Mouse (Mus musculus) gastrocnemius, postnatal 25 days (tissue): Measurements from ENCODE around the gene Smok3b. TPM values are rescaled to one million over a fixed set of nuclear protein-coding genes. Genes with fewer than 3 reads are reported as not detected.

Source experiments
- DNase-seq: peaks from one replicate; pipeline ENCODE4 v3.0.0; 2022
- total RNA-seq, 2 experiments: library from RNA; stranded (reverse); gene quantifications; 1 replicate in 1 of 2; 2 replicates in 1 of 2; pipeline ENCODE4 v1.2.3; 2021

The Smok3b gene
- total RNA-seq, 2 experiments from 2014 or later, result not detected

DNA sequence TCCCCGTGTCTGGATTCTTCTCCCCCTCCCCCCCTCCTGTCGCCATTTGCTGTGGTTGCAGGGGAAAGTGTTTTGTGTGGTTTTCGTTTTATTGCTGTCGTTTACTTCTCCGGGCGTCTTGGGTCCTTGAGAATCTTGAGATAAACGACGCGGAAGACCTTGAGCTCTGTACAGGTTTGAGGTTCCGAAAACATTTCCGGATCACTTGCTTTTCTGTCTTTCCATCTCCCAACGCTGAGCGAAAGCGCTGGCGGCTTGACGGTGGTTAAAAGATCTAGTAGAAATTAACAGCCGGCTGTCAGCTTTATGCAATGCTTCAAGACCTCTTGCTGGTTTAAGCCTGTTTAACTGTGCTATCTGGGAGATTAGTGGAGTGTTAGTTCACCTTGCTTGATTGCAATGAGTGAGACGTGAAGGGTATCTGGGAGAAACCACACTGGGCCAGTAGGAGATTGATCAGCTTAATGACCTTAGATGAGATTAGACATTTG is 64.2 kb downstream of the Smok3b start:
- DNase-seq, result no peak

DNA sequence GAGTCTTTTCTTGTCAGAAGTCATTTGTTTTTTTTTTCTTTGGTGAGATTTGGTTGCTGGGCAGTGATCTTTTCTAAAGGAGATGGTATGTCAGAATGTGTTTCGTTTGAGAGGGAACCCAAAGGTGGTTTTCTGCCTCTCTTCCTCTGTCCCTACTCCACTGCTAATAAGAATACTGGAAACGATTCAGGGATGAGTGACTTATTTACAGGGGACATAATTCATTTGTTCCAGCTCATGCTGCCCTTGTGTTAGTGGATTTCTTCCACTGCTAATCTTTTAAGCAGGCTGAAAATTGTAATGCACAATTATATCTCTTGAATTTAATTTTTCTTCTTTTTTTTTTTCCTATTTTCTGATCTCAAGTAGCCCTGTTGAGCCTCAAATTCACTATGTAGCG is 65.6 kb downstream of the Smok3b start:
- DNase-seq, result no peak

DNA sequence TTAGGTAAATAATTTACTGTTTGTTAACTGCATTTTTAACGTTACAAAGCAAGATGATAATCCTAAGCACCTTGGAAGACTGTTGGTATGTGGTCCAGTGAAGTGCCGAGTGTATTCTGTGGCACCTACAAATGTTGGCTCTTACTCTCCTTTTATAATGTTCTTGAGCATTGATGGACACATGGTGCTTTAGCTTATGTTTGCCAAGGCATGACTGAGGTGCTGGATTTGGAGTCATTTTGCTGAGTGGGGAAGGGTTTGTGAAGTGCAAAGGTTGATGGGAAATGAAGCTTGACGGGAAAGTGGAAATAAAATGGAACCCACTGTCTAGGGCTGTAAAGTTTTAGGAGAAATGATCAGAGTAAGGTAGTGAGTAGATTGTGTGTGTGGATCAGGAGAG is 67.1 kb downstream of the Smok3b start:
- DNase-seq, result no peak

- no peak for DNase-seq
Observed at GRCm38 (mm10) chr5:138089108-138089551, 67.9 kb downstream of the Smok3b start.

DNA sequence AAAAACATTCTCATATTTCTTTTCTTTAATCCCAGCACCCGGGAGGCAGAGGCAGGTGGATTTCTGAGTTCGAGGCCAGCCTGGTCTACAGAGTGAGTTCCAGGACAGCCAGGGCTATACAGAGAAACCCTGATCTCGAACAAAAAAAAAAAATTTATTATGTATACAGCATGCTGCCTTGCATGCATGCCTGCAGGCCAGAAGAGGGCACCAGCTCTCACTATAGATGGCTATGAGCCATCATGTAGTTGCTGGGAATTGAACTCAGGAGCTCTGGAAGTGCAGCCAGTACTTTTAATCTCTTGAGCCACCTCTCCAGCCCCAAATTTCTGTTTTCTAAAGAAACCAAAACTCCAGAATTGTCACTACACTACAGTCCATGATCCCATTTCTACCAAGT is 69.0 kb downstream of the Smok3b start:
- no peak for DNase-seq

DNA sequence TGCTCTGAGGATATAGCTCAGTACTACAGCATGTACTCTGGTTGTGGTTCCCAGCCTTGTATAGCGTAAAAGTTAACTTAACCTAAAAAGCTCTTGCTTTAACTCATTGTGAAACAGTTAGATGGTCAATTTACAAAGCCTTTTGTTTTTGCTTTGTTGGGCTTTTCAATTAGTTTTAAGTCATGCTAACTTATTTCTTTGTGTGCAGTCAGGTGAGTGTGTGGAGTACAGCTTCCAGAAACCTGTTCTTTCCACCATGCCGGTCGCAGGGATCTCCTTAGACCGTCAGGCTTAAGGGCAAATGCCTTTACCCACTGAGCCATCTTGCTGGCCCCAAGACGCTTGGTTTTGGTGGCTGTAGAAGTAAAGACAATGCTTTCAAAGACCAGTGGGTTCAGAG is 69.5 kb downstream of the Smok3b start:
- DNase-seq, result no peak

DNA sequence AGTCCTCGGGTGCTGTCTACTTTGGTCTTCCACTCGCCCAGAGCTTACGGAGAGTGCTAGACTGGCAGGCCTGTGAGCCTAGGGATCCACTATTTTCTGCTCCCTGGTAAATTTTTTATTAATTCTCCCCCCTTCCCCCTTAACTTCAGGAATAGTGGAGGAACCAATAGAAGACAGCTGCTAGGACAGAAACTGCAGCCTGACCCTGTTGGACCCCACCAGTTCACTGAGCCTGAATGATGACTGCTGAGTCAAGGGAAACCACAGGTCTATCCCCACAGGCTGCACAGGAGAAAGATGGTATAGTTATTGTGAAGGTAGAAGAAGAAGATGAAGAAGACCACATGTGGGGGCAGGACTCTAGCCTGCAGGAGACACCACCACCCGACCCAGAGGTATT is 71.5 kb downstream of the Smok3b start:
- DNase-seq, result no peak

GRCm38 (mm10) chr5:138094474-138094873 is 73.2 kb downstream of the Smok3b start:
- no peak for DNase-seq

Other genes starting within 250 kb of the Smok3b start
- 1 to 10 TPM; 7.1 to 8.9 TPM for gene Ppp1r35, start 242.6 kb upstream of the Smok3b start, total RNA-seq
- 10 to 100 TPM; 14.7 to 20.1 TPM for gene Mepce, start 233.8 kb upstream of the Smok3b start, total RNA-seq
- gene Zcwpw1, start 233.6 kb upstream of the Smok3b start, total RNA-seq, result under 1 TPM in 1 of 2 experiments, not detected in 1; 0.35 TPM
- under 1 TPM; 0.13 to 0.40 TPM for gene Pilra, start 185.1 kb upstream of the Smok3b start, total RNA-seq
- under 1 TPM in 1 of 2 experiments, not detected in 1; 0.88 TPM for gene Pilrb1, start 163.3 kb upstream of the Smok3b start, total RNA-seq
- gene Pilrb2, start 149.6 kb upstream of the Smok3b start, total RNA-seq, result under 1 TPM; 0.28 to 0.54 TPM
- gene Cyp3a13, start 99.8 kb upstream of the Smok3b start, total RNA-seq, result under 1 TPM in 1 of 2 experiments, not detected in 1; 0.08 TPM
- 1 to 10 TPM; 1.2 to 1.6 TPM for gene Gjc3, start 58.3 kb upstream of the Smok3b start, total RNA-seq
- gene Azgp1, start 39.9 kb upstream of the Smok3b start, total RNA-seq, result not detected
- gene Smok3a, start 168 bp upstream of the Smok3b start, total RNA-seq, result not detected
- not detected for gene Smok3c, start 31.8 kb downstream of the Smok3b start, total RNA-seq
- gene Zkscan1, start 63.7 kb downstream of the Smok3b start, total RNA-seq, result 1 to 10 TPM; 8.4 to 9.1 TPM
- gene Zscan21, start 95.5 kb downstream of the Smok3b start, total RNA-seq, result 10 to 100 TPM; 11.0 to 11.9 TPM
- gene Zfp113, start 134.3 kb downstream of the Smok3b start, total RNA-seq, result 1 to 10 TPM; 4.0 to 4.4 TPM
- gene Cops6, start 139.6 kb downstream of the Smok3b start, total RNA-seq, result 10 to 100 TPM; 93.9 to 95.7 TPM
- 1 to 10 TPM; 5.8 to 7.8 TPM for gene Ap4m1, start 150.6 kb downstream of the Smok3b start, total RNA-seq
- 10 to 100 TPM in 1 of 2 experiments, 1 to 10 TPM in 1; 8.9 to 10.3 TPM for gene Mcm7, start 151.0 kb downstream of the Smok3b start, total RNA-seq
- gene Taf6, start 166.0 kb downstream of the Smok3b start, total RNA-seq, result 10 to 100 TPM; 27.0 to 29.6 TPM
- gene Cnpy4, start 166.1 kb downstream of the Smok3b start, total RNA-seq, result 1 to 10 TPM; 3.5 to 5.8 TPM
- gene Mblac1, start 172.9 kb downstream of the Smok3b start, total RNA-seq, result 1 to 10 TPM; 1.6 to 2.1 TPM
- gene Nxpe5, start 204.5 kb downstream of the Smok3b start, total RNA-seq, result under 1 TPM; 0.40 to 0.54 TPM
- gene Lamtor4, start 234.1 kb downstream of the Smok3b start, total RNA-seq, result 10 to 100 TPM; 48.3 to 50.8 TPM
- 1 to 10 TPM; 2.6 to 3.0 TPM for gene BC037034, start 242.6 kb downstream of the Smok3b start, total RNA-seq